Mouse (Mus musculus): ENCODE data around the gene Klb. TPM values are rescaled to one million over a fixed set of nuclear protein-coding genes. Genes with fewer than 3 reads are reported as not detected.

Gene Klb
- polyA plus RNA-seq, 1 experiment from 2014 or later, result not detected

- Histone ChIP-seq H3K27ac (no peak overlapping the region), H3K27me3 (ENCODE audit: insufficient read depth, poor library complexity, severe bottlenecking) (no peaks in the 10 kb centered on the region), H3K9me3 (no peaks in the 10 kb centered on the region), H3K4me1 (replicated peaks) (peaks cover 17% of the 10 kb centered on the region), H3K4me3 (no peak overlapping the region), H3K36me3 (peaks cover 40% of the 10 kb centered on the region)
- DNase-seq (ENCODE audit: low spot score), result peak; percentile 6
- 80% methylated on average over 6 of the region's 6 CpGs for WGBS
Observed at GRCm38 (mm10) chr5:65387008-65387867, 39.1 kb downstream of the Klb start.

DNA sequence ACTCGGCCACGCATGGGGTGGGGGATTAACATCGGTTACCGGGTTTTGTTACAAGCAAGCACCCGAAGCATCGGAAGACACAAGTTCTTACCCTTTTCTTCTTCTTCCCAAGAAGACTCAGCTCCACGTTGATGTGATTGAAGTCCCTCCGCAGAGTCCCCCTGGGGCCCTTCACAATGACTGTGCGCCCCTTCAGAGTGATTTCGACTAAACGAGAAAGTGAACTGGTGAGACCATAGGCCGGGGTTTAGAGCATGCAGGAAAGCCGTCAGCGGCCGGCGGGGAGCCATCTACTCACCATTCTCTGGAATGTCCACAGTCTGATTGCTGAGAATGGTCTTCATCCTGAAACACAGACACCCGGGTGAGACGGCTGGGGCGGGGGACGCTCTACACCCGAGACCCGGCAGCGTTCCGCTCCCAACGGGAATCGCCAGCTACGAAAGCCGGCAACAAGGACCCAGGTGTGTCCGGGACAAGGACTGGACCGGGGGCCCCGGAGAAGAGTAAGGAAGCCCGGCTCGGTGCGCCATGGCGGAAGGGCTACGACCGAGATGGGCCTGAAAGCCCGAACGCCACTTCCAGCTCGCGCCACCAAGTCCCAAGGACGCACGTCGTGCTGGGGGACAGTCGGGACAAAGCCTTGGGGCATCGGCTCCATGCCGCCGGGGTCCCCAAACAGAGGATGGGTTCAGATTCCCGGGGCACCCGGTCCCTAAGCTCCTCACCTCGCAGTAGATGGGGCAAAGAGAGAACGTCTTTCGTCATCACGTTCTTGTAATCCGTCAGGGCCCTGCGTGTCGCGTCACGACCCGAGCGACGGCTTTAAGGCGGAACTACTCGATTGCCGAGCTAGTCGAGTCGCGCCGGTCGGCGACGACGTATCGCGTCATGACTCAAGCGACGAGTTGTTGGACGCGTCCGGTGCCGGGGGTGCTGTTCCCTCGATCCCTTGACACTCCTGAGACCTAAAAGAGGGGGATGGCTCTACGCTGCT is 42.8 kb downstream of the Klb start, which contains the start of the genes Rpl9 and Lias:
Gene Rpl9, minus strand, starts transcription at position 797 of the 997 bp plus-strand sequence.
Gene Lias, plus strand, starts transcription at position 850 of the 997 bp plus-strand sequence.
- Histone ChIP-seq H3K4me1 (replicated peaks) (peaks cover 18% of the 10 kb centered on the region), H3K36me3 (peaks cover 54% of the 10 kb centered on the region), H3K27ac (peak within 1 kb of the TSS; percentile 96), H3K9me3 (no peaks in the 10 kb centered on the region), H3K27me3 (ENCODE audit: insufficient read depth, poor library complexity, severe bottlenecking) (no peaks in the 10 kb centered on the region), H3K4me3 (peak within 1 kb of the TSS; percentile 82)
- WGBS, result under 1% methylated on average over 83 of the region's 83 CpGs
- peak; percentile 98 for DNase-seq (ENCODE audit: low spot score)

- Histone ChIP-seq H3K27me3 (ENCODE audit: insufficient read depth, poor library complexity, severe bottlenecking) (no peaks in the 10 kb centered on the region), H3K4me3 (peak overlapping the region; percentile 82), H3K9me3 (no peaks in the 10 kb centered on the region), H3K4me1 (replicated peaks) (peaks cover 18% of the 10 kb centered on the region), H3K27ac (peak overlapping the region; percentile 96), H3K36me3 (peaks cover 62% of the 10 kb centered on the region)
- no peak for DNase-seq (ENCODE audit: low spot score)
- WGBS, result 4% methylated on average over 12 of the region's 12 CpGs
Observed at GRCm38 (mm10) chr5:65391753-65392152, 43.6 kb downstream of the Klb start.

- Histone ChIP-seq H3K27ac (no peak overlapping the region), H3K4me3 (no peak overlapping the region), H3K4me1 (replicated peaks) (peaks cover 14% of the 10 kb centered on the region), H3K36me3 (peaks cover 64% of the 10 kb centered on the region), H3K27me3 (ENCODE audit: insufficient read depth, poor library complexity, severe bottlenecking) (no peaks in the 10 kb centered on the region), H3K9me3 (no peaks in the 10 kb centered on the region)
- WGBS, result 91% methylated on average over 7 of the region's 7 CpGs
- DNase-seq (ENCODE audit: low spot score), result no peak
Observed at GRCm38 (mm10) chr5:65394425-65394824, 46.3 kb downstream of the Klb start.

DNA sequence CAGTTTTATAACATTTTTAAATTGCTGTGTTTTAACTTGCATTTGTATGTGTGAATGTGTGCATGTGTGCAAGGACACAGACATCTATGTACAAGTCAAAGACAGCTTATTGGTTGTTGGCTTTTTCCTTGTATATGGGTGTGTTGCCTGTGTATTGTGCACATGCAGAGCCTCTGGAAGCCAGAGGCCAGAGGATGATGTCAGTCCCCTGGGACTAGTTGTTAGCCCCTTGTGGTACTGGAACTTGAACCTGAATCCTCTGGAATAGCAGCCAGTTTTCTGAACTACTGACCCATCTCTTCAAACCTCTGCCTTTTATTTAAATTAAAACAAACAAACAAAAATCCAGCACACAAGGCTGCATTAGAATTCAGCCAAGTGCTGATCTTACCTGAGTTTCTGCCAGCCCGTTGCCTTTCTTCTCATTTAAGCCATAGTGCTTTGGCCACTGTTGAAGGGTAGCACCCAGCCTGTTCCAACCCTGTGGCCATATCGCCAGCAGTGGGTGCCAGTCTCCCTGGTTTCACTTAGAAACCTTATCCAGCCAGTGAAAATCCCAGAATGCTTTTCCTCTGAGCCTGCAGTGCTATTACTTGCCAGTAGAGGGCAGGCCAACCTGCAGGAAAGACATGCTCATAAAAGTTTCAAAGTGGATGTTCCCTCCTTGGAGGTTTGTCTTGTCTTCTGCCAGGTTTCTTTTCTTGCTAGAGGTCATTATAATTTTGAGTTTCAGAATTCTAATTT is 53.3 kb downstream of the Klb start:
- Histone ChIP-seq H3K36me3 (peaks cover 93% of the 10 kb centered on the region), H3K4me1 (replicated peaks) (no peaks in the 10 kb centered on the region), H3K27ac (no peak overlapping the region), H3K27me3 (ENCODE audit: insufficient read depth, poor library complexity, severe bottlenecking) (no peaks in the 10 kb centered on the region), H3K9me3 (no peaks in the 10 kb centered on the region), H3K4me3 (no peak overlapping the region)
- peak; percentile 81 for DNase-seq (ENCODE audit: low spot score)
- WGBS, result 36% methylated on average over 2 of the region's 2 CpGs

GRCm38 (mm10) chr5:65407989-65408388 is 59.9 kb downstream of the Klb start:
- H3K4me1 ChIP-seq (replicated peaks), result peaks cover 6% of the 10 kb centered on the region; the same call in 1 of the 2 replicates
- H3K4me3 ChIP-seq, result no peak overlapping the region
- 38% methylated on average over 12 of the region's 12 CpGs for WGBS
- H3K36me3 ChIP-seq, result peaks cover 82% of the 10 kb centered on the region
- H3K27ac ChIP-seq, result no peak overlapping the region
- H3K9me3 ChIP-seq, result no peaks in the 10 kb centered on the region
- peak; percentile 4 for DNase-seq (ENCODE audit: low spot score)
- H3K27me3 ChIP-seq (ENCODE audit: insufficient read depth, poor library complexity, severe bottlenecking), result no peaks in the 10 kb centered on the region

- peak overlapping the region; percentile 82 for H3K27ac ChIP-seq
- peaks cover 64% of the 10 kb centered on the region for H3K36me3 ChIP-seq
- peak overlapping the region; percentile 6; the same call in 1 of the 2 replicates for H3K4me3 ChIP-seq
- no peaks in the 10 kb centered on the region for H3K9me3 ChIP-seq
- peaks cover 13% of the 10 kb centered on the region for H3K4me1 ChIP-seq (replicated peaks)
- peak; percentile 49 for DNase-seq (ENCODE audit: low spot score)
- H3K27me3 ChIP-seq (ENCODE audit: insufficient read depth, poor library complexity, severe bottlenecking), result no peaks in the 10 kb centered on the region
- 21% methylated on average over 26 of the region's 26 CpGs for WGBS
Observed at GRCm38 (mm10) chr5:65415653-65416458, 67.7 kb downstream of the Klb start.

GRCm38 (mm10) chr5:65419136-65419535 is 71.0 kb downstream of the Klb start:
- Histone ChIP-seq H3K27me3 (ENCODE audit: insufficient read depth, poor library complexity, severe bottlenecking) (no peaks in the 10 kb centered on the region), H3K36me3 (peaks cover 74% of the 10 kb centered on the region), H3K27ac (no peak overlapping the region), H3K9me3 (no peaks in the 10 kb centered on the region), H3K4me1 (replicated peaks) (peaks cover 13% of the 10 kb centered on the region), H3K4me3 (no peak overlapping the region)
- 85% methylated on average over 10 of the region's 10 CpGs for WGBS
- DNase-seq (ENCODE audit: low spot score), result no peak

- WGBS, result 84% methylated on average over 6 of the region's 6 CpGs
- H3K4me1 ChIP-seq (replicated peaks), result peaks cover 5% of the 10 kb centered on the region
- H3K36me3 ChIP-seq, result peaks cover 77% of the 10 kb centered on the region
- no peaks in the 10 kb centered on the region for H3K27me3 ChIP-seq (ENCODE audit: insufficient read depth, poor library complexity, severe bottlenecking)
- H3K27ac ChIP-seq, result no peak overlapping the region
- no peak overlapping the region for H3K4me3 ChIP-seq
- no peaks in the 10 kb centered on the region for H3K9me3 ChIP-seq
- DNase-seq (ENCODE audit: low spot score), result no peak
Observed at GRCm38 (mm10) chr5:65420822-65421221, 72.7 kb downstream of the Klb start.

GRCm38 (mm10) chr5:65422803-65423202 is 74.7 kb downstream of the Klb start:
- Histone ChIP-seq H3K9me3 (no peaks in the 10 kb centered on the region), H3K27me3 (ENCODE audit: insufficient read depth, poor library complexity, severe bottlenecking) (no peaks in the 10 kb centered on the region), H3K36me3 (peaks cover 72% of the 10 kb centered on the region), H3K4me1 (replicated peaks) (no peaks in the 10 kb centered on the region), H3K27ac (no peak overlapping the region), H3K4me3 (no peak overlapping the region)
- no peak for DNase-seq (ENCODE audit: low spot score)
- WGBS, result 92% methylated on average over 8 of the region's 8 CpGs

DNA sequence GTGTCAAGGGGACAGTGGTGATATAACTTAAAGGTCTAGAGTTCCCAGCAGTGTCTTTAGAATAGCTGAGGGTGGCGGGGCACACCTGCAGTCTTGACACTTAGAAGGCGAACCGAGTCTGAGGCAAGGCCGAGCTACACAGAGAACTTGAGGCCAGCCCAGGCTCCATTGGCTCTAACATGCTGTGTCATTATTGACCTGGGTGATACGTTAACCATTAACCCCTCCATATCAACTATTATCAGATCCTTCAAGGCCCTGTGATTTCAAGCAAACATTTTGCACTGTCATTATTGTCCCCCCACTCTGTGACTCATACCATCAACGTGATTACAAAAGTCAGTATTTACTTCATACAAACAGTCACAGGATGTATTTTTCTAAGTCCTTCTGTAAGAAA is 76.1 kb downstream of the Klb start:
- H3K27me3 ChIP-seq (ENCODE audit: insufficient read depth, poor library complexity, severe bottlenecking), result no peaks in the 10 kb centered on the region
- DNase-seq (ENCODE audit: low spot score), result no peak
- peaks cover 65% of the 10 kb centered on the region for H3K36me3 ChIP-seq

More for the DNA sequence above, 76.1 kb downstream of the Klb start:
- Histone ChIP-seq H3K4me3 (no peak overlapping the region), H3K4me1 (replicated peaks) (no peaks in the 10 kb centered on the region), H3K9me3 (no peaks in the 10 kb centered on the region), H3K27ac (no peak overlapping the region)
- 89% methylated on average over 6 of the region's 6 CpGs for WGBS
